Mouse (Mus musculus): ENCODE measurements at regions not wholly inside any gene's neighbourhood (a gene's known extent, or its start where the extent isn't known, plus 50 kb on each side); places are given as distances from the start of the nearest gene placed in this dataset.

DNA sequence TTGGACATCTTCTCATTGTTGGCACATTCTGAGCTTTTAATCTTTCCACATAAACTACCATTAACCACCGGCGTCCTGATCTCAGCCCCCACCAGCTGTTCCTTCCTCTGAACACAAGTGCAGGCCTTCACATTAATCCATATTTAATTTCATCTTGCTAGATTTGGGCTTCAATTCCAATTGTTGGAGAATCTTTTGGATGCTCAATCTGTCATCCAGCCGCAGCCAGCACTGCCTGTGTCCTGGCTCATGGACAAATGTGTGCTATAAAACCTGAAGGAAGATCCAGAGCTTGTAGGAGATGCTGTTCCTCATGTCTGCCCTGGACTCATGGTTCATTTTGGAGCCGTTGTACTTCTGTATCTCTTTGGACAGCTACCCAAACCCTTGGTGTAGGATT lies 77.1 kb upstream of the Hs3st2 start:
- TF ChIP-seq CTCF (IDR thresholded peaks at IDR 0.05; ENCODE audit: low read depth, low read length) (no peak), POLR2A (IDR thresholded peaks at IDR 0.05; ENCODE audit: extremely low read depth, insufficient read depth, low read length) (no peak)
- no peak overlapping the region for H3K27ac ChIP-seq (replicated peaks; ENCODE audit: insufficient read depth, low read depth, low read length)
- H3K79me2 ChIP-seq (ENCODE audit: control insufficient read depth, insufficient read depth, low read length) = no peaks in the 10 kb centered on the region
- H3K4me1 ChIP-seq (ENCODE audit: control insufficient read depth, insufficient read depth, low read length) = no peaks in the 10 kb centered on the region
- H3K27me3 ChIP-seq (ENCODE audit: control insufficient read depth, insufficient read depth, low read length) = no peaks in the 10 kb centered on the region
- no peak for DNase-seq (ENCODE audit: extremely low read depth, low read depth, low spot score)
- 81% methylated on average over 4 of the region's 4 CpGs for WGBS
- H3K9ac ChIP-seq (ENCODE audit: low read depth, low read length) = no peak overlapping the region
- H3K4me3 ChIP-seq (ENCODE audit: insufficient read depth, low read depth, low read length) = no peak overlapping the region
- H3K36me3 ChIP-seq (ENCODE audit: control insufficient read depth, insufficient read depth, low read length) = no peaks in the 10 kb centered on the region

DNA sequence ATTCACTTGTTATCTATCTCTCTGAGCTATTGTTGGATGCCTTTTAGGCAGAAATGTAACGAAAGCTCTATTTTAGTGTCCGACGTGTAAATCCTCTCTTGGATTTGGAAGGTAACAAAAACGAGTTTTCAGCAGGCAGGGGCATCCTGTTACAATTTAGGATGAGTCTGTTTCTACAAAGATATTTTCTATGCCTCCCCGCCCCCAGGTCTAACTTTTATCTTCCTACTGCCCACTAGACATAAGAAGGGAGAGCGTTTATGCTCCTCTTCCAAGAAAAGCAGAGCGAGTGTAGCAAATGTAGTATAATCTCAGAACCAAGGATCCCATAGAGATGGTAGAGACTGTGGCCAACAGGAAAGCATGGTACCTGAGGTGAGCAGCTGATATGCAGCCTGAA lies 62.4 kb upstream of the Hs3st2 start:
- no peaks in the 10 kb centered on the region for H3K4me1 ChIP-seq (ENCODE audit: control insufficient read depth, insufficient read depth, low read length)
- no peak overlapping the region for H3K27ac ChIP-seq (replicated peaks; ENCODE audit: insufficient read depth, low read depth, low read length)
- no peak overlapping the region for H3K4me3 ChIP-seq (ENCODE audit: insufficient read depth, low read depth, low read length)
- no peaks in the 10 kb centered on the region for H3K27me3 ChIP-seq (ENCODE audit: control insufficient read depth, insufficient read depth, low read length)
- 79% methylated on average over 7 of the region's 7 CpGs for WGBS
- no peak for DNase-seq (ENCODE audit: extremely low read depth, low read depth, low spot score)
- no peak overlapping the region for H3K9ac ChIP-seq (ENCODE audit: low read depth, low read length)
- H3K79me2 ChIP-seq (ENCODE audit: control insufficient read depth, insufficient read depth, low read length) = no peaks in the 10 kb centered on the region
- no peak for TF ChIP-seq POLR2A (IDR thresholded peaks at IDR 0.05; ENCODE audit: extremely low read depth, insufficient read depth, low read length)
- no peak for TF ChIP-seq CTCF (IDR thresholded peaks at IDR 0.05; ENCODE audit: low read depth, low read length)
- no peaks in the 10 kb centered on the region for H3K36me3 ChIP-seq (ENCODE audit: control insufficient read depth, insufficient read depth, low read length)

DNA sequence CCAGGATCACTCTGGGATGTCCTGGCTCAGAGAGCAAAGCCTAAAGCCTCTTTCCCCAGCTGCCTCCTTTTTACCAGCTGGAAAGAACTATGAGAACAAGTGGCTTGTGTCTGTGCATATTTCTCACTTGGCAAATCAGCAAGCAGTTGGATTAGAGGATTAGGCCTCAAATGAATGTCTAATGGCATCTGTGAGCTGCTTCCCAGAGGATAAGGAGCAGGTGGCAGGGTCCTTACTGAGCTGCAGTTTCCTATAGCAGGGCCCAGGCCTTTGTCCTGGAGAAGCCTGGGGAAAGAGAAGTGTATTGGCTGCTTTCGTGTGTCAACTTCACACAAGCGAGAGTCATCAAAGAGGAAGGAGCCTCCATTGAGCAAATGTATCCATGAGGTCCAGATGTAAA lies 59.1 kb upstream of the Hs3st2 start:
- TF ChIP-seq POLR2A (IDR thresholded peaks at IDR 0.05; ENCODE audit: extremely low read depth, insufficient read depth, low read length) (no peak), CTCF (IDR thresholded peaks at IDR 0.05; ENCODE audit: low read depth, low read length) (no peak)
- H3K27ac ChIP-seq (replicated peaks; ENCODE audit: insufficient read depth, low read depth, low read length) = 0 out of 2 replicates have a peak overlapping the region, but pooled peaks have one; percentile 35
- 72% methylated on average over 2 of the region's 2 CpGs for WGBS
- no peaks in the 10 kb centered on the region for H3K79me2 ChIP-seq (ENCODE audit: control insufficient read depth, insufficient read depth, low read length)
- no peak overlapping the region for H3K4me3 ChIP-seq (ENCODE audit: insufficient read depth, low read depth, low read length)
- no peaks in the 10 kb centered on the region for H3K27me3 ChIP-seq (ENCODE audit: control insufficient read depth, insufficient read depth, low read length)
- DNase-seq (ENCODE audit: extremely low read depth, low read depth, low spot score) = peak; percentile 17
- H3K36me3 ChIP-seq (ENCODE audit: control insufficient read depth, insufficient read depth, low read length) = no peaks in the 10 kb centered on the region
- no peaks in the 10 kb centered on the region for H3K4me1 ChIP-seq (ENCODE audit: control insufficient read depth, insufficient read depth, low read length)
- no peak overlapping the region for H3K9ac ChIP-seq (ENCODE audit: low read depth, low read length)

DNA sequence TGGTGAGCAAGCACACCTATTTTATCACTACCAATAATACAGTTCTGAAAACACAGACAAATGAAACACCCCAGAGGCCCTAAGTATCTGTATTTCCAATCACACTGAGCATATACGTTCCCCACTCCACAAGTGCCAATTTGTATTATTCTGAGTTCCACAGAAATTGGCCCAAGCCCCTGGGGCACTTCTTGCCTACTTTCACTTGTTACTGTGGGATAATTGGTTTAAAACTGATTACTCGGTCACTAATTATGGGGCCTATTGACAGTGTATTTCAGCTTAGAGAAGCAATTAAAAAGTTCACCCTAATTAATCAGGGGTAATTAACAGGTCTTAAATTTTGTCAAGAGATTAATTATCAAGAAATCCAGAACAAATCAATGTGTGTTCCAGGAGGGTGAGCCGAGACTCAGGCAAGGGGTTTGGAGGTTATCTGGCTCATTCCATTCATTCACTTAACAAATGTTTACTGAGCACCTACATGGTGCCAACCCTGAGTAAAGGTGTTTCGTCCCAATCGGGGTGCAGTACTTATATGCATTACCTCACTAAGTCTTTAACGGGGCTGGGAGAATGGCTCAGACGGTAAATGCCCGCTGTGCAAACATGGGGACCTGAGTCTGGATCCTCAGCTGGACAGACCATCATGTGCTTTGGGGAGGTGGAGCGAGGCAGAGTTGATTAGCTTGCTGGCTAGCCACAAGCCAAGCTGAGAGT lies 56.1 kb upstream of the Hs3st2 start:
- H3K27ac ChIP-seq (replicated peaks; ENCODE audit: insufficient read depth, low read depth, low read length) = no peak overlapping the region
- no peaks in the 10 kb centered on the region for H3K79me2 ChIP-seq (ENCODE audit: control insufficient read depth, insufficient read depth, low read length)
- H3K4me3 ChIP-seq (ENCODE audit: insufficient read depth, low read depth, low read length) = no peak overlapping the region
- H3K4me1 ChIP-seq (ENCODE audit: control insufficient read depth, insufficient read depth, low read length) = no peaks in the 10 kb centered on the region
- no peaks in the 10 kb centered on the region for H3K36me3 ChIP-seq (ENCODE audit: control insufficient read depth, insufficient read depth, low read length)
- WGBS = 61% methylated on average over 9 of the region's 9 CpGs
- no peak overlapping the region for H3K9ac ChIP-seq (ENCODE audit: low read depth, low read length)
- no peak for TF ChIP-seq POLR2A (IDR thresholded peaks at IDR 0.05; ENCODE audit: extremely low read depth, insufficient read depth, low read length)
- TF ChIP-seq CTCF (IDR thresholded peaks at IDR 0.05; ENCODE audit: low read depth, low read length) = no peak
- H3K27me3 ChIP-seq (ENCODE audit: control insufficient read depth, insufficient read depth, low read length) = no peaks in the 10 kb centered on the region
- no peak for DNase-seq (ENCODE audit: extremely low read depth, low read depth, low spot score)

DNA sequence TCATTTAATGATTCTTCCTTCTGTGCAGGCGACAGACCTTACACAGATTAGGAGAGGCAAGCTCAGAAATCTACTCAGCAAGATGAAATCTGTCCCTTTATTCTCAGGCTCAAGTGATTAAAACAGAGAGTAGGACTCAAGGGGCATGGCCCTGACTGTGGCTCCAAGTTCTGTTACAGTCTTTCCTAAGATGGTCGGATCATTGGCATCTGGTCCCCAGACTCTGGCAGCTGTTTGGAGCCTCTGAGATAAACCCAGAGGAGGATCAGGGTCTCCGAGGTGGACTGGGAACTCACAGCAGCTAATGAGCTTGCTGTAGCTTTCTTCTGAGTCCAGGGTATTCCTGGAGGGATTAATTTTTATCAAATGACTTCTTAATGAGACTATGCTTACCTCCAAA lies 51.7 kb upstream of the Hs3st2 start:
- no peaks in the 10 kb centered on the region for H3K79me2 ChIP-seq (ENCODE audit: control insufficient read depth, insufficient read depth, low read length)
- TF ChIP-seq POLR2A (IDR thresholded peaks at IDR 0.05; ENCODE audit: extremely low read depth, insufficient read depth, low read length) (no peak), CTCF (IDR thresholded peaks at IDR 0.05; ENCODE audit: low read depth, low read length) (no peak)
- H3K36me3 ChIP-seq (ENCODE audit: control insufficient read depth, insufficient read depth, low read length) = no peaks in the 10 kb centered on the region
- H3K4me3 ChIP-seq (ENCODE audit: insufficient read depth, low read depth, low read length) = no peak overlapping the region
- no peak overlapping the region for H3K27ac ChIP-seq (replicated peaks; ENCODE audit: insufficient read depth, low read depth, low read length)
- no peaks in the 10 kb centered on the region for H3K27me3 ChIP-seq (ENCODE audit: control insufficient read depth, insufficient read depth, low read length)
- no peak for DNase-seq (ENCODE audit: extremely low read depth, low read depth, low spot score)
- 54% methylated on average over 3 of the region's 3 CpGs for WGBS
- H3K9ac ChIP-seq (ENCODE audit: low read depth, low read length) = no peak overlapping the region
- H3K4me1 ChIP-seq (ENCODE audit: control insufficient read depth, insufficient read depth, low read length) = no peaks in the 10 kb centered on the region

Measured in liver, adult 2 months (tissue).